Mouse (Mus musculus): Measurements from ENCODE around the gene Stam.

- TF ChIP-seq CTCF (IDR thresholded peaks at IDR 0.05; ENCODE audit: low read depth, low read length) (no peak), POLR2A (IDR thresholded peaks at IDR 0.05; ENCODE audit: borderline replicate concordance, low read depth, low read length) (no peak)
Observed at GRCm38 (mm10) chr2:14174334-14174733, 100.4 kb downstream of the Stam start, which contains the start of gene Tmem236.
